ENCODE assay signal across 17 mouse cellular contexts in the genomic region with DNA sequence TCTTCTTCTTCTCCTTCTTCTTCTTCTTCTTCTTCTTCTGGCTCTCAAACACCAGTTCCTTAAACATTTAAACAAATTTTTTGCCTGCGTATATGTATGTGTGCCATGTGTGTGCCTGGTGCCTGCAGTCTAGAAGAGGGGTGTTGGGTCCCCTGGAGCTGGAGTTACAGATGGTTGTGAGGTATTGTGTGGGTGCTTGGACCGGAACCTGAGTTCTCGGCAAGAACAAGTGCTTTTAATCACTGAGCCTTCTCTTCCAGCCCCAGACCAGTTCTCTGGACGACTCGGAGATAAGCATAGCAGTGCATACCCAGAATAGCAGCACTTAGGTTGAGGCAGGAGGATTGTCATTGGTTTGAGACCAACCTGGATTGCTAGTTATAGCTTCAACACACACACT. TPM values are rescaled to one million over a fixed set of nuclear protein-coding genes. Genes with fewer than 3 reads are reported as not detected.
DNase-seq lines count a peak whose midpoint lies in the region; ATAC-seq and TF ChIP-seq lines count a peak whose summit lies in the region.
"Had no signal": no experiment of that assay in that cellular context is flagged by ENCODE, and none has a peak within 500 bp of the region (broad histone marks: within the 10 kb centered on the region; RNA-seq: fewer than 3 reads in every experiment).

No protein-coding gene starts in this region.

- no peak for ATAC-seq in heart, embryonic 11.5 days (replicated peaks; ENCODE audit: insufficient number of reproducible peaks, low FRiP score, low TSS enrichment)
- ATAC-seq in heart, embryonic 15.5 days (replicated peaks; ENCODE audit: insufficient number of reproducible peaks, insufficient read depth, low FRiP score, low read depth): no peak
- ATAC-seq in heart, postnatal 0 days (ENCODE audit: insufficient read depth, low read depth): no peak
- no peak for ATAC-seq in liver, postnatal 0 days
- ATAC-seq: forebrain, embryonic 13.5 days; forebrain, postnatal 0 days; hindbrain, postnatal 0 days had no signal

- peak overlapping the region; percentile 1; the same call in 1 of the 2 replicates for H3K4me3 ChIP-seq in heart, embryonic 11.5 days (ENCODE audit: low read depth, low read length)
- H3K4me3 ChIP-seq in heart, embryonic 15.5 days: 0 out of 2 replicates have a peak overlapping the region, but pooled peaks have one; percentile 67
- no peak overlapping the region for H3K4me3 ChIP-seq in heart, postnatal 0 days (ENCODE audit: low read depth, low read length)
- H3K4me3 ChIP-seq in liver, postnatal 0 days (ENCODE audit: low read depth, low read length): no peak overlapping the region
- H3K4me3 ChIP-seq: embryonic facial prominence, embryonic 10.5 days; forebrain, embryonic 13.5 days; hindbrain, embryonic 13.5 days had no signal

- WGBS in heart, embryonic 11.5 days (ENCODE audit: insufficient replicate concordance): 47% methylated on average over 5 of the region's 5 CpGs
- WGBS in heart, embryonic 15.5 days: 34% methylated on average over 5 of the region's 5 CpGs
- WGBS in heart, postnatal 0 days: 27% methylated on average over 5 of the region's 5 CpGs
- WGBS in liver, postnatal 0 days (ENCODE audit: insufficient replicate concordance): 74% methylated on average over 5 of the region's 5 CpGs

- peaks cover 31% of the 10 kb centered on the region for H3K4me1 ChIP-seq in heart, embryonic 11.5 days (ENCODE audit: control insufficient read depth, insufficient read depth, low read length)
- peaks cover 40% of the 10 kb centered on the region for H3K4me1 ChIP-seq in heart, embryonic 15.5 days (replicated peaks)
- H3K4me1 ChIP-seq in heart, postnatal 0 days (ENCODE audit: control insufficient read depth, insufficient read depth): peaks cover 16% of the 10 kb centered on the region; the same call in 1 of the 2 replicates
- peaks cover 10% of the 10 kb centered on the region for H3K4me1 ChIP-seq in liver, postnatal 0 days (ENCODE audit: insufficient read depth)

- H3K4me2 ChIP-seq in heart, embryonic 11.5 days: peak overlapping the region; percentile 76
- H3K4me2 ChIP-seq in heart, embryonic 15.5 days: peak overlapping the region; percentile 71
- H3K4me2 ChIP-seq in heart, postnatal 0 days (ENCODE audit: low read depth, low read length): peak overlapping the region; percentile 79
- H3K4me2 ChIP-seq in liver, postnatal 0 days (ENCODE audit: low read depth, low read length): no peak overlapping the region
- H3K4me2 ChIP-seq: forebrain, embryonic 13.5 days; hindbrain, embryonic 13.5 days had no signal

- no peak for TF ChIP-seq CTCF in heart, postnatal 0 days (IDR thresholded peaks at IDR 0.05; ENCODE audit: low read depth)
- no peak for TF ChIP-seq CTCF in liver, postnatal 0 days (IDR thresholded peaks at IDR 0.05; ENCODE audit: low read depth)

- H3K9ac ChIP-seq in heart, embryonic 11.5 days (ENCODE audit: low read depth, low read length): no peak overlapping the region
- no peak overlapping the region for H3K9ac ChIP-seq in heart, embryonic 15.5 days
- H3K9ac ChIP-seq in heart, postnatal 0 days (replicated peaks; ENCODE audit: low read depth, low read length): no peak overlapping the region
- no peak overlapping the region for H3K9ac ChIP-seq in liver, postnatal 0 days (replicated peaks)
- H3K9ac ChIP-seq: forebrain, embryonic 13.5 days; forebrain, postnatal 0 days; hindbrain, embryonic 13.5 days had no signal

- DNase-seq in heart, adult 9 months (ENCODE audit: low spot score in 2 of 2): no peak
- no peak for DNase-seq in heart, adult 8-10 months (ENCODE audit: low spot score)
- DNase-seq in heart, postnatal 0 days (ENCODE audit: low spot score): no peak
- no peak for DNase-seq in liver, postnatal 0 days
- DNase-seq: adrenal gland, adult 2 months; adrenal gland, postnatal 25 days; cerebellum, adult 2 months; forebrain, postnatal 0 days; kidney, adult 11 months; kidney, adult 9 months had no signal

- H3K36me3 ChIP-seq in heart, embryonic 11.5 days (ENCODE audit: control insufficient read depth, insufficient read depth, low read length): peaks cover 3% of the 10 kb centered on the region; the same call in 1 of the 2 replicates
- 0 out of 2 replicates have a peak, but pooled peaks cover 3% of the 10 kb centered on the region for H3K36me3 ChIP-seq in heart, embryonic 15.5 days
- peaks cover 19% of the 10 kb centered on the region for H3K36me3 ChIP-seq in heart, postnatal 0 days (replicated peaks; ENCODE audit: control insufficient read depth, insufficient read depth, low read length)
- 0 out of 2 replicates have a peak, but pooled peaks cover 2% of the 10 kb centered on the region for H3K36me3 ChIP-seq in liver, postnatal 0 days (replicated peaks; ENCODE audit: insufficient read depth, low read length)
- H3K36me3 ChIP-seq: embryonic facial prominence, embryonic 10.5 days; hindbrain, embryonic 13.5 days had no signal

- H3K9me3 ChIP-seq in heart, embryonic 11.5 days (replicated peaks; ENCODE audit: control insufficient read depth, low read length): no peaks in the 10 kb centered on the region
- H3K9me3 ChIP-seq in heart, embryonic 15.5 days (replicated peaks): no peaks in the 10 kb centered on the region
- H3K9me3 ChIP-seq in heart, postnatal 0 days (replicated peaks; ENCODE audit: control insufficient read depth, low read length): no peaks in the 10 kb centered on the region
- H3K9me3 ChIP-seq in liver, postnatal 0 days (ENCODE audit: low read length): no peaks in the 10 kb centered on the region
- H3K9me3 ChIP-seq: embryonic facial prominence, embryonic 10.5 days; forebrain, embryonic 13.5 days; hindbrain, embryonic 13.5 days had no signal

- TF ChIP-seq EP300 in heart, postnatal 0 days (IDR thresholded peaks at IDR 0.05; ENCODE audit: low read depth): no peak
- no peak for TF ChIP-seq EP300 in liver, postnatal 0 days (IDR thresholded peaks at IDR 0.05; ENCODE audit: low read depth)

- no peaks in the 10 kb centered on the region for H3K27me3 ChIP-seq in heart, embryonic 11.5 days (ENCODE audit: control insufficient read depth, insufficient read depth, low read length)
- no peaks in the 10 kb centered on the region for H3K27me3 ChIP-seq in heart, embryonic 15.5 days
- H3K27me3 ChIP-seq in heart, postnatal 0 days (ENCODE audit: control insufficient read depth, insufficient read depth, low read length): no peaks in the 10 kb centered on the region
- H3K27me3 ChIP-seq in liver, postnatal 0 days (ENCODE audit: insufficient read depth, low read length): no peaks in the 10 kb centered on the region

- peak overlapping the region; percentile 95 for H3K27ac ChIP-seq in heart, embryonic 11.5 days (ENCODE audit: low read depth, low read length)
- H3K27ac ChIP-seq in heart, embryonic 15.5 days: peak overlapping the region; percentile 93
- peak overlapping the region; percentile 98 for H3K27ac ChIP-seq in heart, postnatal 0 days (ENCODE audit: low read depth)
- no peak overlapping the region for H3K27ac ChIP-seq in liver, postnatal 0 days (ENCODE audit: low read depth)
- H3K27ac ChIP-seq: embryonic facial prominence, embryonic 10.5 days; forebrain, embryonic 13.5 days; hindbrain, embryonic 13.5 days; hindbrain, postnatal 0 days had no signal

RNA-seq across cellular contexts. Expression of a gene that starts 1.1 kb away (rescaled TPM):
- 470 and 665 TPM in 2 replicates for polyA plus RNA-seq in heart, embryonic 11.5 days (2014; fragmentation: Nextera tagmentation; extraction: Ambion mirVana)
- polyA plus RNA-seq in heart, embryonic 15.5 days (2015; fragmentation: Nextera tagmentation; extraction: Ambion mirVana): 909 and 937 TPM in 2 replicates
- 1,000 to 10,000 TPM; 1,514 to 2,177 (median 1,722) TPM for total RNA-seq in heart, adult 8-10 months (2022)
- 2,256 and 2,313 TPM in 2 replicates for total RNA-seq in heart, postnatal 0 days (2014; rRNA removed; ENCODE audit: low replicate concordance)
- polyA plus RNA-seq in heart, postnatal 0 days (2015; fragmentation: Nextera tagmentation; extraction: Ambion mirVana): 1,065 and 1,207 TPM in 2 replicates
- polyA plus RNA-seq in liver, postnatal 0 days (2015; fragmentation: Nextera tagmentation; extraction: Ambion mirVana): 0.04 TPM in 2 replicates
- total RNA-seq: adrenal gland, postnatal 25 days had no signal
- polyA plus RNA-seq: adrenal gland, adult 2 months; forebrain, embryonic 13.5 days; intestine, embryonic 14.5 days had no signal

RNA-seq across cellular contexts. Expression of a gene that starts 34.7 kb away (rescaled TPM):
- polyA plus RNA-seq in heart, embryonic 11.5 days (2014; fragmentation: Nextera tagmentation; extraction: Ambion mirVana): 1.7 and 1.9 TPM in 2 replicates
- 3.9 and 8.6 TPM in 2 replicates for polyA plus RNA-seq in heart, embryonic 15.5 days (2015; fragmentation: Nextera tagmentation; extraction: Ambion mirVana)
- total RNA-seq in heart, adult 8-10 months (2022): 1 to 10 TPM; 2.8 to 6.1 (median 3.2) TPM
- total RNA-seq in heart, postnatal 0 days (2014; rRNA removed; ENCODE audit: low replicate concordance): 2.5 and 21.3 TPM in 2 replicates
- polyA plus RNA-seq in heart, postnatal 0 days (2015; fragmentation: Nextera tagmentation; extraction: Ambion mirVana): 3.1 and 3.2 TPM in 2 replicates
- polyA plus RNA-seq in liver, postnatal 0 days (2015; fragmentation: Nextera tagmentation; extraction: Ambion mirVana): 31.7 and 35.5 TPM in 2 replicates

RNA-seq across cellular contexts. Expression of a gene that starts 46.6 kb away (rescaled TPM):
- 34.0 and 36.3 TPM in 2 replicates for polyA plus RNA-seq in heart, embryonic 11.5 days (2014; fragmentation: Nextera tagmentation; extraction: Ambion mirVana)
- polyA plus RNA-seq in heart, embryonic 15.5 days (2015; fragmentation: Nextera tagmentation; extraction: Ambion mirVana): 53.5 and 63.2 TPM in 2 replicates
- total RNA-seq in heart, adult 8-10 months (2022): 10 to 100 TPM; 19.0 to 26.0 (median 23.6) TPM
- total RNA-seq in heart, postnatal 0 days (2014; rRNA removed; ENCODE audit: low replicate concordance): 67.0 and 105 TPM in 2 replicates
- 37.9 and 40.8 TPM in 2 replicates for polyA plus RNA-seq in heart, postnatal 0 days (2015; fragmentation: Nextera tagmentation; extraction: Ambion mirVana)
- 7.2 TPM in 2 replicates for polyA plus RNA-seq in liver, postnatal 0 days (2015; fragmentation: Nextera tagmentation; extraction: Ambion mirVana)

Comparison
In these comparisons a context has a peak if more than half of its experiments do, and no peak if none do; other contexts are left out.
1. H3K4me3 ChIP-seq: peak in heart, embryonic 11.5 days (single experiment) and heart, embryonic 15.5 days (single experiment); none in heart, postnatal 0 days (single experiment) and liver, postnatal 0 days (single experiment).
2. RNA of a gene that starts 1.1 kb away (polyA plus RNA-seq): 1,065 to 1,207 TPM in heart, postnatal 0 days, 909 to 937 TPM in heart, embryonic 15.5 days and 470 to 665 TPM in heart, embryonic 11.5 days; 0.04 TPM in liver, postnatal 0 days; every median in the first group is over 100 times any median in the second.